Mouse (Mus musculus) midbrain, postnatal 0 days (tissue): ENCODE results near the gene Kifc3. TPM values are rescaled to one million over a fixed set of nuclear protein-coding genes. Genes with fewer than 3 reads are reported as not detected.
A peak's percentile ranks its signal among the peaks of the same experiment; 100 is the strongest.

Experiments
- ATAC-seq: fragments of 200-750 bp; cut with Nextera tagmentation; 2 replicates; pipeline ENCODE4 v1.8.0; 2017; ENCODE audit warnings: moderate number of reproducible peaks, mild to moderate bottlenecking, moderate TSS enrichment, moderate library complexity; ENCODE audit not compliant: low FRiP score
- DNase-seq: peaks from one replicate; pipeline ENCODE4 v3.0.0-alpha.2; 2015; ENCODE audit warnings: low spot score
- H3K27ac ChIP-seq: fragments of 300-500 bp; sonication (generic); 2 replicates; pipeline ENCODE4 v1.5.1; 2014; ENCODE audit warnings: low read depth, mild to moderate bottlenecking, low read length, mixed read lengths
- H3K27me3 ChIP-seq: fragments of 300-500 bp; sonication (generic); 2 replicates; pipeline ENCODE4 v1.6.1; 2014; ENCODE audit warnings: low read length, control low read depth, mixed read lengths; ENCODE audit not compliant: insufficient read depth
- H3K36me3 ChIP-seq: fragments of 300-500 bp; sonication (generic); 2 replicates; pipeline ENCODE4 v1.6.1; 2014; ENCODE audit warnings: low read length, control low read depth, mixed read lengths; ENCODE audit not compliant: insufficient read depth
- H3K4me1 ChIP-seq: fragments of 300-500 bp; sonication (generic); 2 replicates; pipeline ENCODE4 v1.6.1; 2014; ENCODE audit warnings: mild to moderate bottlenecking, control low read depth, antibody characterized with exemption, low read length, mixed read lengths; ENCODE audit not compliant: insufficient read depth
- H3K4me2 ChIP-seq: fragments of 300-500 bp; sonication (generic); 2 replicates; pipeline ENCODE4 v1.6.1; 2014; ENCODE audit warnings: low read depth, mild to moderate bottlenecking, low read length, mixed read lengths; ENCODE audit not compliant: poor library complexity, severe bottlenecking
- H3K4me3 ChIP-seq: fragments of 300-500 bp; sonication (generic); 2 replicates; pipeline ENCODE4 v1.5.1; 2014; ENCODE audit warnings: low read depth, mild to moderate bottlenecking, low read length, moderate library complexity
- H3K9ac ChIP-seq: fragments of 300-500 bp; sonication (generic); replicated peaks from 2 replicates; pipeline ENCODE4 v1.6.1; 2014; ENCODE audit warnings: mild to moderate bottlenecking, low read length, moderate library complexity, mixed read lengths; ENCODE audit not compliant: poor library complexity, severe bottlenecking
- H3K9me3 ChIP-seq: fragments of 300-500 bp; sonication (generic); 2 replicates; pipeline ENCODE4 v1.6.1; 2016; ENCODE audit warnings: low read length, control low read depth
- CTCF ChIP-seq: IDR thresholded peaks from 2 replicates; pipeline ENCODE4 v1.5.1; 2016; ENCODE audit warnings: antibody characterized with exemption, mild to moderate bottlenecking
- WGBS: fragments of 180-500 bp; shearing (Covaris S2); extraction: QIAGEN DNeasy Blood & Tissue Kit; methylation state at CpG from one replicate; pipeline ENCODE4 v1.1.7; 2014; 5-methylcytosine and 5-hydroxymethylcytosine counted together
- polyA plus RNA-seq: library from polyadenylated mRNA; unstranded; fragments of >200 nt; fragmentation: Nextera tagmentation; extraction: Ambion mirVana; gene quantifications from 2 replicates; pipeline ENCODE4 v1.2.1, GENCODE M21; 2015
- total RNA-seq: library from RNA; depleted of rRNA; stranded (reverse); fragments of >200 nt; gene quantifications from 2 replicates; pipeline ENCODE4 v1.2.3, GENCODE M21; 2014

Gene Kifc3
- total and polyA plus RNA-seq, 2 experiments from 2014 or later, result 38.9 to 57.0 TPM

GRCm38 (mm10) chr8:95184171-95184570 lies 18.4 kb downstream of the Kifc3 start:
- ATAC-seq (no peak), DNase-seq (no peak)
- WGBS, result 54% methylated on average over 12 of the region's 12 CpGs

DNA sequence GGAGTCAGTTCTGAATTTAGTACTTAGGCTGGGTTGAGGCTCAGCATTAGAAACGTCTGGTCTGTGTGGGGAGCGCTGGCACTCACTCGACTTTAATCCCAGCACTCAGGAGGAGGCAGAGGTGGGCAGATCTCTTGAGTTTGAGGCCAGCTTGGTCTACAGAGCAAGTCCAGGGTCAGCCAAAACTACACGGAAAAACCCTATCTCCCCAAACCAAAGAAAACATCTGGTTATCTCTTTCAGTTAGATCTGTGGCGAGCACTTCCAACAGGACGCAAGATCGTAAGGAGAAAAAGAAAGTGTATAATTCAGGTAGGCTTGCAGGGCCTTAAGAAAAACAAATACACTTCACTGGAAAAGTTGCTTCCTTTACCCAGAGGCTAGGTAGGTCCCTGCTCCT lies 20.8 kb downstream of the Kifc3 start:
- no peaks in the 10 kb centered on the region for H3K4me1 ChIP-seq
- H3K4me2 ChIP-seq, result no peak overlapping the region
- DNase-seq, result no peak
- H3K4me3 ChIP-seq, result no peak overlapping the region
- no peak for TF ChIP-seq CTCF
- no peaks in the 10 kb centered on the region for H3K9me3 ChIP-seq
- no peaks in the 10 kb centered on the region for H3K27me3 ChIP-seq
- no peak for ATAC-seq
- H3K9ac ChIP-seq, result no peak overlapping the region
- H3K27ac ChIP-seq, result no peak overlapping the region
- no peaks in the 10 kb centered on the region for H3K36me3 ChIP-seq
- WGBS, result 72% methylated on average over 7 of the region's 7 CpGs

More at GRCm38 (mm10) chr8:95184171-95184570, 18.4 kb downstream of the Kifc3 start:
- H3K4me2 ChIP-seq, result no peak overlapping the region
- H3K9me3 ChIP-seq, result no peaks in the 10 kb centered on the region
- H3K9ac ChIP-seq, result no peak overlapping the region
- H3K36me3 ChIP-seq, result no peaks in the 10 kb centered on the region; the same call in 1 of the 2 replicates
- H3K4me3 ChIP-seq, result no peak overlapping the region
- no peak overlapping the region for H3K27ac ChIP-seq
- no peaks in the 10 kb centered on the region for H3K4me1 ChIP-seq
- no peaks in the 10 kb centered on the region for H3K27me3 ChIP-seq
- TF ChIP-seq CTCF, result no peak

GRCm38 (mm10) chr8:95178191-95178590 lies 24.4 kb downstream of the Kifc3 start:
- ATAC-seq, result no peak
- no peak for DNase-seq

DNA sequence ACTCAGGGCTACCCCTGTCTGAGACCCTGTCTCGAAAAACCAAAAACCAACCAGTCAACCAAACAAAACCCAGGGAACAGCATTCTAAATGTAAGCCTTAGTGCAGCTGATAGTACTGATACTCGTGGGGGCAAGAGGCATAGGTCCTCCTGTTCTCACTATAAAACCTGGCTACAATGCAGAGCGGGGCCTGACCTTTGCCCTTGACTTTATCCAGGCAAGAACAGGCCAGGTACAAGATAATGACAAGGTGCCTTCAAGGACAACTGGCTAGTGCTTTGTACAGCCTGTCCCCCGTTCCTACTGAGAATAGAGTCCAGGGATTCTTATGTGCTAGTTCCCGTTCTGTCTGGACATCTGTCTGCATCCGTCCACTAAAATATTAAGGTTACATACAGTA lies 25.6 kb downstream of the Kifc3 start:
- Histone ChIP-seq H3K4me2 (no peak overlapping the region), H3K27me3 (no peaks in the 10 kb centered on the region), H3K9ac (no peak overlapping the region), H3K4me3 (no peak overlapping the region), H3K36me3 (no peaks in the 10 kb centered on the region), H3K27ac (no peak overlapping the region; the same call in 1 of the 2 replicates), H3K4me1 (peaks cover 9% of the 10 kb centered on the region; the same call in 1 of the 2 replicates), H3K9me3 (no peaks in the 10 kb centered on the region)
- no peak for ATAC-seq
- WGBS, result 83% methylated on average over 6 of the region's 6 CpGs
- no peak for DNase-seq
- no peak for TF ChIP-seq CTCF

More at GRCm38 (mm10) chr8:95178191-95178590, 24.4 kb downstream of the Kifc3 start:
- H3K4me2 ChIP-seq, result no peak overlapping the region
- WGBS, result 79% methylated on average over 4 of the region's 4 CpGs
- H3K9ac ChIP-seq, result no peak overlapping the region
- H3K27me3 ChIP-seq, result no peaks in the 10 kb centered on the region
- H3K4me1 ChIP-seq, result peaks cover 9% of the 10 kb centered on the region; the same call in 1 of the 2 replicates
- no peak for TF ChIP-seq CTCF
- H3K36me3 ChIP-seq, result no peaks in the 10 kb centered on the region
- H3K4me3 ChIP-seq, result no peak overlapping the region
- H3K9me3 ChIP-seq, result no peaks in the 10 kb centered on the region
- H3K27ac ChIP-seq, result no peak overlapping the region

GRCm38 (mm10) chr8:95175808-95176207 lies 26.8 kb downstream of the Kifc3 start:
- TF ChIP-seq CTCF, result peak; percentile 65
- Histone ChIP-seq H3K4me2 (no peak overlapping the region), H3K4me3 (no peak overlapping the region), H3K9me3 (no peaks in the 10 kb centered on the region), H3K4me1 (peaks cover 9% of the 10 kb centered on the region; the same call in 1 of the 2 replicates), H3K27ac (peak overlapping the region; percentile 89), H3K27me3 (no peaks in the 10 kb centered on the region), H3K9ac (0 out of 2 replicates have a peak overlapping the region, but pooled peaks have one; percentile 14), H3K36me3 (no peaks in the 10 kb centered on the region)
- DNase-seq (peak; percentile 88), ATAC-seq (peak; percentile 93)
- WGBS, result 13% methylated on average over 18 of the region's 18 CpGs

GRCm38 (mm10) chr8:95175306-95175705 lies 27.3 kb downstream of the Kifc3 start:
- Histone ChIP-seq H3K4me2 (no peak overlapping the region), H3K36me3 (no peaks in the 10 kb centered on the region), H3K4me1 (peaks cover 9% of the 10 kb centered on the region; the same call in 1 of the 2 replicates), H3K9me3 (no peaks in the 10 kb centered on the region), H3K27me3 (no peaks in the 10 kb centered on the region), H3K4me3 (no peak overlapping the region), H3K9ac (0 out of 2 replicates have a peak overlapping the region, but pooled peaks have one; percentile 14), H3K27ac (peak overlapping the region; percentile 89)
- DNase-seq (peak; percentile 72), ATAC-seq (peak; percentile 48)
- TF ChIP-seq CTCF, result no peak
- 23% methylated on average over 5 of the region's 5 CpGs for WGBS
